Mouse (Mus musculus) G1E-ER4 (cell line): ENCODE results near the gene Clec4g. TPM values are rescaled to one million over a fixed set of nuclear protein-coding genes. Genes with fewer than 3 reads are reported as not detected.

Experiments used
- GATA1 ChIP-seq: IDR thresholded peaks from one replicate; pipeline ENCODE4 v1.8.0; 2012; ENCODE audit warnings: low read length, inconsistent platforms
- polyA plus RNA-seq: library from polyadenylated mRNA; stranded (reverse); fragments of >175 nt; gene quantifications from 2 replicates; pipeline ENCODE4 v1.2.3, GENCODE M21; 2012

The Clec4g gene
- polyA plus RNA-seq: not detected in 2 replicates

- TF ChIP-seq GATA1: no peak
Measured at GRCm38 (mm10) chr8:3720551-3720950, at the start of gene Clec4g. Clec4g (minus strand) TSS chr8:3720651.

GRCm38 (mm10) chr8:3754261-3754850, 33.9 kb upstream of the Clec4g start:
- no peak for TF ChIP-seq GATA1

- no peak for TF ChIP-seq GATA1
Measured at GRCm38 (mm10) chr8:3748761-3749160, 28.3 kb upstream of the Clec4g start, which contains the start of gene Cd209a. Cd209a (minus strand) TSS chr8:3748984.

GRCm38 (mm10) chr8:3736947-3737346, 16.5 kb upstream of the Clec4g start:
- no peak for TF ChIP-seq GATA1

GRCm38 (mm10) chr8:3735599-3735998, 15.1 kb upstream of the Clec4g start:
- TF ChIP-seq GATA1: no peak

- TF ChIP-seq GATA1: no peak
Measured at GRCm38 (mm10) chr8:3734084-3734483, 13.6 kb upstream of the Clec4g start.

- TF ChIP-seq GATA1: no peak
Measured at GRCm38 (mm10) chr8:3721041-3721440, 590 bp upstream of the Clec4g start.

- no peak for TF ChIP-seq GATA1
Measured at GRCm38 (mm10) chr8:3718559-3718958, 1.9 kb downstream of the Clec4g start.

- no peak for TF ChIP-seq GATA1
Measured at GRCm38 (mm10) chr8:3717321-3717954, 3.0 kb downstream of the Clec4g start.

GRCm38 (mm10) chr8:3711646-3712045, 8.8 kb downstream of the Clec4g start:
- no peak for TF ChIP-seq GATA1

GRCm38 (mm10) chr8:3710312-3710711, 10.1 kb downstream of the Clec4g start:
- TF ChIP-seq GATA1: no peak

GRCm38 (mm10) chr8:3707611-3708010, 12.8 kb downstream of the Clec4g start:
- no peak for TF ChIP-seq GATA1

- TF ChIP-seq GATA1: no peak
Measured at GRCm38 (mm10) chr8:3705711-3706110, 14.7 kb downstream of the Clec4g start.

- no peak for TF ChIP-seq GATA1
Measured at GRCm38 (mm10) chr8:3701491-3701890, 19.0 kb downstream of the Clec4g start.

- TF ChIP-seq GATA1: no peak
Measured at GRCm38 (mm10) chr8:3694121-3694520, 26.3 kb downstream of the Clec4g start, which contains the start of gene Fcer2a. Fcer2a (minus strand) TSS chr8:3694175.

- TF ChIP-seq GATA1: no peak
Measured at GRCm38 (mm10) chr8:3690774-3691173, 29.7 kb downstream of the Clec4g start.

- TF ChIP-seq GATA1: no peak
Measured at GRCm38 (mm10) chr8:3687537-3687936, 32.9 kb downstream of the Clec4g start.
